Mouse (Mus musculus) hindbrain, embryonic 13.5 days (tissue): ENCODE data around the gene Hcn4. TPM values are rescaled to one million over a fixed set of nuclear protein-coding genes. Genes with fewer than 3 reads are reported as not detected.

Experiments
- ATAC-seq: fragments of 200-750 bp; cut with Nextera tagmentation; 2 replicates; pipeline ENCODE4 v1.8.0; 2017; ENCODE audit warnings: moderate TSS enrichment; ENCODE audit not compliant: low FRiP score
- H3K27ac ChIP-seq: fragments of 300-500 bp; sonication (generic); 2 replicates; pipeline ENCODE4 v1.5.1; 2015; ENCODE audit warnings: inconsistent platforms, mild to moderate bottlenecking, moderate library complexity
- H3K27me3 ChIP-seq: fragments of 300-500 bp; sonication (generic); 2 replicates; pipeline ENCODE4 v1.6.1; 2015; ENCODE audit warnings: mild to moderate bottlenecking, inconsistent platforms
- H3K36me3 ChIP-seq: fragments of 300-500 bp; sonication (generic); 2 replicates; pipeline ENCODE4 v1.6.1; 2015; ENCODE audit warnings: mild to moderate bottlenecking, inconsistent platforms
- H3K4me1 ChIP-seq: fragments of 300-500 bp; sonication (generic); replicated peaks from 2 replicates; pipeline ENCODE4 v1.6.1; 2015; ENCODE audit warnings: inconsistent platforms
- H3K4me2 ChIP-seq: fragments of 300-500 bp; sonication (generic); 2 replicates; pipeline ENCODE4 v1.6.1; 2015; ENCODE audit warnings: inconsistent platforms, mild to moderate bottlenecking, moderate library complexity
- H3K4me3 ChIP-seq: fragments of 300-500 bp; sonication (generic); 2 replicates; pipeline ENCODE4 v1.5.1; 2015; ENCODE audit warnings: mild to moderate bottlenecking, inconsistent platforms
- H3K9ac ChIP-seq: fragments of 300-500 bp; sonication (generic); 2 replicates; pipeline ENCODE4 v1.6.1; 2015; ENCODE audit warnings: mild to moderate bottlenecking, inconsistent platforms
- H3K9me3 ChIP-seq: fragments of 300-500 bp; sonication (generic); 2 replicates; pipeline ENCODE4 v1.6.1; 2016; ENCODE audit warnings: inconsistent platforms
- WGBS: fragments of 180-500 bp; shearing (Covaris S2); methylation state at CpG from one replicate; pipeline ENCODE4 v1.1.7; 2015; 5-methylcytosine and 5-hydroxymethylcytosine counted together
- polyA plus RNA-seq: library from polyadenylated mRNA; unstranded; fragments of >200 nt; fragmentation: Nextera tagmentation; extraction: Ambion mirVana; gene quantifications from 2 replicates; pipeline ENCODE4 v1.2.1, GENCODE M21; 2015

Hcn4 gene
- 3.0 and 3.1 TPM in 2 replicates for polyA plus RNA-seq

- under 1% methylated on average over 83 of the region's 95 CpGs for WGBS
- Histone ChIP-seq H3K27me3 (peaks cover 47% of the 10 kb centered on the region), H3K9ac (peak within 1 kb of the TSS; percentile 93)
Measured at GRCm38 (mm10) chr9:58823139-58823917, at the start of gene Hcn4. Gene Hcn4 (plus strand): TSS chr9:58823412.

GRCm38 (mm10) chr9:58774761-58775160 is 48.5 kb upstream of the Hcn4 start:
- 58% methylated on average over 3 of the region's 3 CpGs for WGBS
- H3K36me3 ChIP-seq = no peaks in the 10 kb centered on the region
- H3K4me3 ChIP-seq = no peak overlapping the region
- no peaks in the 10 kb centered on the region for H3K27me3 ChIP-seq
- no peak overlapping the region for H3K27ac ChIP-seq
- H3K9me3 ChIP-seq = no peaks in the 10 kb centered on the region
- no peak overlapping the region for H3K9ac ChIP-seq
- no peak overlapping the region for H3K4me2 ChIP-seq
- peaks cover 5% of the 10 kb centered on the region for H3K4me1 ChIP-seq
- ATAC-seq = no peak

More at GRCm38 (mm10) chr9:58823139-58823917, at the start of gene Hcn4:
- Histone ChIP-seq H3K4me3 (peak within 1 kb of the TSS; percentile 89), H3K36me3 (no peaks in the 10 kb centered on the region), H3K4me2 (peak within 1 kb of the TSS; percentile 87), H3K4me1 (peaks cover 58% of the 10 kb centered on the region), H3K27ac (peak within 1 kb of the TSS; percentile 98), H3K9me3 (no peaks in the 10 kb centered on the region)
- peak; percentile 36 for ATAC-seq

- Histone ChIP-seq H3K4me2 (no peak overlapping the region), H3K4me1 (no peaks in the 10 kb centered on the region), H3K9me3 (no peaks in the 10 kb centered on the region), H3K9ac (no peak overlapping the region), H3K4me3 (no peak overlapping the region), H3K27ac (no peak overlapping the region), H3K27me3 (no peaks in the 10 kb centered on the region), H3K36me3 (no peaks in the 10 kb centered on the region)
- WGBS = 16% methylated on average over 2 of the region's 2 CpGs
- ATAC-seq = no peak
Measured at GRCm38 (mm10) chr9:58775363-58775762, 47.8 kb upstream of the Hcn4 start.

- Histone ChIP-seq H3K9me3 (no peaks in the 10 kb centered on the region), H3K4me1 (peaks cover 4% of the 10 kb centered on the region), H3K4me2 (no peak overlapping the region), H3K36me3 (no peaks in the 10 kb centered on the region), H3K9ac (no peak overlapping the region), H3K27me3 (no peaks in the 10 kb centered on the region), H3K27ac (no peak overlapping the region), H3K4me3 (no peak overlapping the region)
- 72% methylated on average over 3 of the region's 3 CpGs for WGBS
- no peak for ATAC-seq
Measured at GRCm38 (mm10) chr9:58789476-58789875, 33.7 kb upstream of the Hcn4 start.

GRCm38 (mm10) chr9:58798155-58798554 is 25.1 kb upstream of the Hcn4 start:
- ATAC-seq = no peak
- Histone ChIP-seq H3K9ac (no peak overlapping the region), H3K9me3 (no peaks in the 10 kb centered on the region), H3K27ac (no peak overlapping the region), H3K4me1 (no peaks in the 10 kb centered on the region; the same call in 1 of the 2 replicates), H3K4me2 (no peak overlapping the region), H3K36me3 (no peaks in the 10 kb centered on the region), H3K4me3 (no peak overlapping the region), H3K27me3 (0 out of 2 replicates have a peak, but pooled peaks cover 2% of the 10 kb centered on the region)
- WGBS = 90% methylated on average over 7 of the region's 7 CpGs

GRCm38 (mm10) chr9:58801441-58801840 is 21.8 kb upstream of the Hcn4 start:
- WGBS = 82% methylated on average over 2 of the region's 2 CpGs
- 0 out of 2 replicates have a peak, but pooled peaks cover 6% of the 10 kb centered on the region for H3K27me3 ChIP-seq
- H3K4me1 ChIP-seq = peaks cover 7% of the 10 kb centered on the region

GRCm38 (mm10) chr9:58802294-58802693 is 20.9 kb upstream of the Hcn4 start:
- Histone ChIP-seq H3K9me3 (no peaks in the 10 kb centered on the region), H3K27ac (no peak overlapping the region), H3K4me3 (no peak overlapping the region), H3K27me3 (peaks cover 9% of the 10 kb centered on the region; the same call in 1 of the 2 replicates), H3K4me2 (no peak overlapping the region), H3K4me1 (peaks cover 7% of the 10 kb centered on the region), H3K36me3 (no peaks in the 10 kb centered on the region), H3K9ac (no peak overlapping the region)
- ATAC-seq = no peak
- 67% methylated on average over 4 of the region's 4 CpGs for WGBS

More at GRCm38 (mm10) chr9:58801441-58801840, 21.8 kb upstream of the Hcn4 start:
- no peak overlapping the region; the same call in 1 of the 2 replicates for H3K27ac ChIP-seq
- ATAC-seq = no peak
- no peaks in the 10 kb centered on the region for H3K36me3 ChIP-seq
- H3K9ac ChIP-seq = no peak overlapping the region
- H3K9me3 ChIP-seq = no peaks in the 10 kb centered on the region
- no peak overlapping the region for H3K4me3 ChIP-seq
- no peak overlapping the region for H3K4me2 ChIP-seq

- Histone ChIP-seq H3K27me3 (peaks cover 9% of the 10 kb centered on the region; the same call in 1 of the 2 replicates), H3K27ac (no peak overlapping the region), H3K4me1 (peaks cover 7% of the 10 kb centered on the region), H3K4me2 (no peak overlapping the region), H3K4me3 (no peak overlapping the region), H3K36me3 (no peaks in the 10 kb centered on the region), H3K9ac (no peak overlapping the region), H3K9me3 (no peaks in the 10 kb centered on the region)
- ATAC-seq = no peak
- WGBS = 78% methylated on average over 5 of the region's 5 CpGs
Measured at GRCm38 (mm10) chr9:58802802-58803201, 20.4 kb upstream of the Hcn4 start.

- Histone ChIP-seq H3K36me3 (no peaks in the 10 kb centered on the region), H3K4me1 (peaks cover 7% of the 10 kb centered on the region), H3K4me3 (peak overlapping the region; percentile 23), H3K27me3 (peaks cover 7% of the 10 kb centered on the region; the same call in 1 of the 2 replicates), H3K4me2 (peak overlapping the region; percentile 52), H3K9me3 (no peaks in the 10 kb centered on the region), H3K9ac (no peak overlapping the region), H3K27ac (no peak overlapping the region)
- 12% methylated on average over 15 of the region's 15 CpGs for WGBS
- ATAC-seq = no peak
Measured at GRCm38 (mm10) chr9:58805601-58806318, 17.5 kb upstream of the Hcn4 start.

- H3K4me3 ChIP-seq = no peak overlapping the region
- peaks cover 2% of the 10 kb centered on the region; the same call in 1 of the 2 replicates for H3K27me3 ChIP-seq
- no peak overlapping the region for H3K27ac ChIP-seq
- ATAC-seq = no peak
- H3K4me2 ChIP-seq = no peak overlapping the region
- peaks cover 9% of the 10 kb centered on the region for H3K4me1 ChIP-seq
- 48% methylated on average over 3 of the region's 3 CpGs for WGBS
- no peaks in the 10 kb centered on the region for H3K36me3 ChIP-seq
- H3K9ac ChIP-seq = no peak overlapping the region
- no peaks in the 10 kb centered on the region for H3K9me3 ChIP-seq
Measured at GRCm38 (mm10) chr9:58811171-58811570, 12.0 kb upstream of the Hcn4 start.

GRCm38 (mm10) chr9:58815552-58816260 is 7.5 kb upstream of the Hcn4 start:
- Histone ChIP-seq H3K36me3 (no peaks in the 10 kb centered on the region), H3K9me3 (no peaks in the 10 kb centered on the region), H3K9ac (no peak overlapping the region), H3K27me3 (peaks cover 26% of the 10 kb centered on the region), H3K4me3 (no peak overlapping the region), H3K4me1 (peaks cover 16% of the 10 kb centered on the region), H3K4me2 (no peak overlapping the region), H3K27ac (no peak overlapping the region)
- 60% methylated on average over 15 of the region's 15 CpGs for WGBS
- ATAC-seq = no peak

GRCm38 (mm10) chr9:58816458-58816857 is 6.8 kb upstream of the Hcn4 start:
- Histone ChIP-seq H3K9ac (no peak overlapping the region), H3K27me3 (peaks cover 33% of the 10 kb centered on the region), H3K4me1 (peaks cover 15% of the 10 kb centered on the region), H3K4me3 (no peak overlapping the region), H3K36me3 (no peaks in the 10 kb centered on the region), H3K9me3 (no peaks in the 10 kb centered on the region), H3K4me2 (no peak overlapping the region), H3K27ac (no peak overlapping the region)
- ATAC-seq = no peak
- 66% methylated on average over 9 of the region's 9 CpGs for WGBS
